Mouse (Mus musculus) stomach, embryonic 15.5 days (tissue): ENCODE data around the gene Hoxc5. TPM values are rescaled to one million over a fixed set of nuclear protein-coding genes. Genes with fewer than 3 reads are reported as not detected.

ENCODE experiments used
- ATAC-seq: fragments of 200-750 bp; cut with Nextera tagmentation; 2 replicates; pipeline ENCODE4 v1.8.0; 2017; ENCODE audit warnings: low read depth, moderate number of reproducible peaks, moderate TSS enrichment; ENCODE audit not compliant: insufficient read depth, low FRiP score
- H3K27ac ChIP-seq: fragments of 300-500 bp; sonication (generic); 2 replicates; pipeline ENCODE4 v1.5.1; 2015; ENCODE audit warnings: mild to moderate bottlenecking, inconsistent platforms
- H3K27me3 ChIP-seq: fragments of 300-500 bp; sonication (generic); replicated peaks from 2 replicates; pipeline ENCODE4 v1.6.1; 2015; ENCODE audit warnings: inconsistent platforms
- H3K36me3 ChIP-seq: fragments of 300-500 bp; sonication (generic); 2 replicates; pipeline ENCODE4 v1.6.1; 2015; ENCODE audit warnings: inconsistent platforms
- H3K4me1 ChIP-seq: fragments of 300-500 bp; sonication (generic); 2 replicates; pipeline ENCODE4 v1.6.1; 2015; ENCODE audit warnings: inconsistent platforms
- H3K4me2 ChIP-seq: fragments of 300-500 bp; sonication (generic); 2 replicates; pipeline ENCODE4 v1.6.1; 2015; ENCODE audit warnings: mild to moderate bottlenecking, inconsistent platforms
- H3K4me3 ChIP-seq: fragments of 300-500 bp; sonication (generic); replicated peaks from 2 replicates; pipeline ENCODE4 v1.5.1; 2015; ENCODE audit warnings: inconsistent platforms
- H3K9ac ChIP-seq: fragments of 300-500 bp; sonication (generic); 2 replicates; pipeline ENCODE4 v1.6.1; 2015; ENCODE audit warnings: inconsistent platforms
- H3K9me3 ChIP-seq: fragments of 300-500 bp; sonication (generic); 2 replicates; pipeline ENCODE4 v1.6.1; 2016; ENCODE audit warnings: inconsistent platforms
- WGBS: fragments of 180-500 bp; shearing (Covaris S2); methylation state at CpG from one replicate; pipeline ENCODE4 v1.1.7; 2015; 5-methylcytosine and 5-hydroxymethylcytosine counted together
- polyA plus RNA-seq: library from polyadenylated mRNA; unstranded; fragments of >200 nt; fragmentation: Nextera tagmentation; extraction: Ambion mirVana; gene quantifications from 2 replicates; pipeline ENCODE4 v1.2.1, GENCODE M21; 2015

The Hoxc5 gene
- polyA plus RNA-seq, 1 experiment from 2014 or later = 16.2 TPM

- peak overlapping the region; percentile 44 for H3K4me3 ChIP-seq
- 0 out of 2 replicates have a peak overlapping the region, but pooled peaks have one; percentile 13 for H3K9ac ChIP-seq
- peak overlapping the region; percentile 86 for H3K4me2 ChIP-seq
- under 1% methylated on average over 33 of the region's 33 CpGs for WGBS
- H3K27ac ChIP-seq = peak overlapping the region; percentile 23
- peak; percentile 63 for ATAC-seq
- peaks cover 95% of the 10 kb centered on the region for H3K27me3 ChIP-seq
- no peaks in the 10 kb centered on the region for H3K36me3 ChIP-seq
- no peaks in the 10 kb centered on the region for H3K9me3 ChIP-seq
- H3K4me1 ChIP-seq = peaks cover 15% of the 10 kb centered on the region
Measured at GRCm38 (mm10) chr15:102999183-102999831, 32.1 kb downstream of the Hoxc5 start.

DNA sequence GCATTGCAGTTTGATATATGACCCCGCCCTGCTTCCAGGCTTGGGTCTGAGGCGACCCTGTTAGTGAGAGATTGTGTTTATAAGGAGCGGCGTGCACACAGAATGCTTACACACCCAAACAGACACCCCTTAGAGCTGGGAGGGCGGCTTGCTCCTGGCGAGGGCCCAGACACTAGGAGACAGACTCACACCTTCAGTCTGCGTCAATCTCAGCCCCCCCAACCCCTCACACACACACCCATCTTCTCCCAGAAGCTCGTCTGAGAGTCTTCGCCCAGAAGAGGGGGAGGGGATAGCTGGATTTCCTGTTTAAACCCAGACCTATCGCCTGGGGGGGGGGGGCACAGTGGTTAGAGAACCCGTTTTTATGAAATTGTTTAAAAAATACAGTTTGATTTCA is 32.7 kb downstream of the Hoxc5 start:
- H3K27me3 ChIP-seq = peaks cover 96% of the 10 kb centered on the region
- H3K4me3 ChIP-seq = peak overlapping the region; percentile 44; the same call in 1 of the 2 replicates
- no peaks in the 10 kb centered on the region for H3K9me3 ChIP-seq
- no peak overlapping the region for H3K9ac ChIP-seq
- ATAC-seq = no peak; the same call in 1 of the 2 replicates
- H3K36me3 ChIP-seq = no peaks in the 10 kb centered on the region
- peak overlapping the region; percentile 23 for H3K27ac ChIP-seq
- H3K4me1 ChIP-seq = peaks cover 15% of the 10 kb centered on the region
- H3K4me2 ChIP-seq = peak overlapping the region; percentile 86
- 11% methylated on average over 11 of the region's 11 CpGs for WGBS

DNA sequence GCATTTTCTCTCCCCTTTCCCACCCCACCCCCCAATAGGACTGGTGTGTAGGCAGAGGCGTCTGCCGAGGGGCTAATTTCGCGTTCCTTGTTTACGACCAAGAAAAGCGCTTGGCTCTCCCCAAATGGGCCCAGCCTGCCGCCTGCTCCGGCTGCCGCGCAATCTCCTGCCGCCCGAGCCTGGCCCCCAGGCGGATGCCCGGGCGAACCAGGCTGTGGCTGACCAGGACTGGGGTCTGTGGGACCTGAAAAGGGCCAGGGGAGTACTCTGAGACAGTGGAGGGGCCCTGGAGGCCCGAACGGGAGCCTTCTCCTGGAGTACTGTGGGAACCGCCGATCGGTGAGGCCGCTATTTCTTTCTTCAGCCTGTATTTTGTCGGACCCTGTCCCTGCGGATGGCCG is 33.3 kb downstream of the Hoxc5 start:
- Histone ChIP-seq H3K4me1 (peaks cover 15% of the 10 kb centered on the region), H3K27ac (no peak overlapping the region), H3K27me3 (peaks cover 95% of the 10 kb centered on the region), H3K9ac (no peak overlapping the region), H3K36me3 (no peaks in the 10 kb centered on the region), H3K4me2 (peak overlapping the region; percentile 86), H3K4me3 (peak overlapping the region; percentile 44; the same call in 1 of the 2 replicates), H3K9me3 (no peaks in the 10 kb centered on the region)
- WGBS = 8% methylated on average over 24 of the region's 24 CpGs
- no peak for ATAC-seq

DNA sequence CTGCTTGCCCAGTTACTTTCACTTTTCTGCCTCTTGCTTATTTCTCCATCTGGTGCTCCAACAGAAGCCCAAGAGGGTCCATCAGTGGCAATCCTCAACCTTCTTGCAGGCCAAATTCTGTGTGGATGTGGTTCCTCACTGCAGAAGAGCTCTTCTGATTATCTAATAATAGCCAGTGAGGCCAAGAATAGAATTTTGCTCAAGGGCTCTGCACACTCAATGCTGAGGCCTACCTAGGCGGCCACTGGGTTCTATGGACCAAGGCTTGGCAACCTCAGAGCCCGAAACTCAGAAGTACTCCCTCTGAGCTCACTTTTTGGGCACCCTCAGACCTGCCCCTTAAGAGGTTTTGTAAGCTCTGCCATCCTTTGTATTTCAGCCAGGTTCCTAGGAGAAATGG is 34.1 kb downstream of the Hoxc5 start:
- peaks cover 94% of the 10 kb centered on the region for H3K27me3 ChIP-seq

DNA sequence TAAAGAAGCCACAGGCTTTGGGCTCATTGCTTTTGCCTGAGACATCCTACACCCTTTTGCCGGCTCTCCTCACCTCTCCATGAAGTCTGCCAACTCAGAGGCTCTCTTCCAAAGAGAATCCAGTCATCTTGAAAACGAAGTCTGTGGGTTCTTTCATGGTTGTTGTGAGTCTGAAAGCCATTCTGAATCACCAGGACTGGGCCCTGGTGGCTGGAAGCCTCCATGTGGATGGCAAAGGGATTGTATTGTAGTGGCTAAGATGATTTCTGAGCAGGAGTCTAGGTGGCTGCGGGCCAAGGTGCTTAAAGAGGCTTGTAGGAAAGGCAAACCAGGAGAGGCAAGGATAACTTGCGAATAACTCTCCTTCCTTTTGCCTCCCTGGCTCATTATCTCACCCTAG is 34.9 kb downstream of the Hoxc5 start:
- H3K4me2 ChIP-seq = no peak overlapping the region
- H3K27me3 ChIP-seq = peaks cover 94% of the 10 kb centered on the region
- peaks cover 15% of the 10 kb centered on the region for H3K4me1 ChIP-seq
- no peaks in the 10 kb centered on the region for H3K36me3 ChIP-seq
- no peak overlapping the region for H3K4me3 ChIP-seq
- ATAC-seq = no peak
- peak overlapping the region; percentile 33 for H3K27ac ChIP-seq
- no peaks in the 10 kb centered on the region for H3K9me3 ChIP-seq
- 29% methylated on average over 4 of the region's 4 CpGs for WGBS
- no peak overlapping the region for H3K9ac ChIP-seq

More for the DNA sequence above, 34.1 kb downstream of the Hoxc5 start:
- H3K4me3 ChIP-seq = no peak overlapping the region
- ATAC-seq = no peak
- no peaks in the 10 kb centered on the region for H3K9me3 ChIP-seq
- no peaks in the 10 kb centered on the region for H3K36me3 ChIP-seq
- H3K27ac ChIP-seq = no peak overlapping the region
- H3K9ac ChIP-seq = no peak overlapping the region
- WGBS = 37% methylated on average over 2 of the region's 2 CpGs
- no peak overlapping the region for H3K4me2 ChIP-seq
- peaks cover 15% of the 10 kb centered on the region for H3K4me1 ChIP-seq

DNA sequence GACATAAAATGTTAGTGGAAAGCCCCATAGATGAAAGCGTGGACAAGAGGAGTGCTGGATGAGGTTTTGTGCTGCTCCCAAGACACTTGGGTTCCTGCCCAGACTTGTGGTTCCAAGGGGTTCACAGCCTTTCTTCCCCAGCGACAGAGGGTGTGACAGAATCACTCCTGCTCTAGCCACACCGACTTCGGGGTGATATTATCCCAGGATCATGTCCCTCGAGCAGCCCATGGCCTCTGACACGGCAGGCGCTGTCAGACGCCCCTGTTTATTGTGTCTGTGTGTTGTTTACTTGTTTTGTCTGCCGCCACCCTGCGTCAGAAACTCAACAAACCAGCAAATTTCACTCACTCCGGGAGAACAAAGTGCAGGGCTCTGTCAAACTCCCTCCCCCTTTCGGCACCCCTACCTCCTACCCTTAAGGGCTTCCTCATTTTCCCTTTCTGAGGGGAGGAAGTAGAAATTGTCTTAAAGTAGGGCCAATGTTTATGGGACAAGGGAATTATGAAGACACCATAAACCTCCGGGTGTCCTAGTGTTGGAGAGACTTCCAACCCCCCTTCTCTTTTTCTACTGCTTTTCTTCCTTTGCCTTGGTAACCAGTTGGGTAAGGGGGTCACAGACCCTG is 35.7 kb downstream of the Hoxc5 start:
- Histone ChIP-seq H3K36me3 (no peaks in the 10 kb centered on the region), H3K9ac (no peak overlapping the region), H3K9me3 (no peaks in the 10 kb centered on the region), H3K27ac (peak overlapping the region; percentile 33), H3K4me1 (peaks cover 15% of the 10 kb centered on the region), H3K4me3 (no peak overlapping the region), H3K27me3 (peaks cover 95% of the 10 kb centered on the region), H3K4me2 (no peak overlapping the region)
- 16% methylated on average over 13 of the region's 13 CpGs for WGBS
- no peak for ATAC-seq

DNA sequence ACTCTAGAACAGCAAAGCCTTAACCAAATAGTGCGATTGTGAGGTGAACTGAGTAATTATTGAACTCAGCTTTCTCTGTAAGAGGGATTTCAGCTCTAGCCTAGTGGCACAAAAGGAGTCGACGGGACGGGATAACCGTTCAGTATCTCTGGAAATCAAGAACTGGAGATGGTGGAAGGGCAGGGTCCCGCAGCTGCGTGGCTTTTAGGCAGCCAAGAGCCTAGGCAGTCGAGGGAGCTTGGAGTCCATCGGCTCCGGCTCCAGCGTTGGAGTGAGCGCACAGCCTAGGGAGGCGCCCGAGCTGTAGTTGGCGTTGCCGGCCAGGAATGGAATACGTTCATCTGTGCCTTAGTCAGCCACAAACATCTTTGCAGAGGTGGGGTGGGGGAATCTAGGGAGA is 38.1 kb downstream of the Hoxc5 start:
- Histone ChIP-seq H3K27me3 (peaks cover 94% of the 10 kb centered on the region), H3K4me3 (no peak overlapping the region), H3K9ac (no peak overlapping the region), H3K9me3 (no peaks in the 10 kb centered on the region), H3K4me1 (0 out of 2 replicates have a peak, but pooled peaks cover under 1% of the 10 kb centered on the region), H3K27ac (peak overlapping the region; percentile 71), H3K36me3 (no peaks in the 10 kb centered on the region), H3K4me2 (no peak overlapping the region)
- ATAC-seq = peak; percentile 41; the same call in 1 of the 2 replicates
- WGBS = 7% methylated on average over 17 of the region's 17 CpGs

DNA sequence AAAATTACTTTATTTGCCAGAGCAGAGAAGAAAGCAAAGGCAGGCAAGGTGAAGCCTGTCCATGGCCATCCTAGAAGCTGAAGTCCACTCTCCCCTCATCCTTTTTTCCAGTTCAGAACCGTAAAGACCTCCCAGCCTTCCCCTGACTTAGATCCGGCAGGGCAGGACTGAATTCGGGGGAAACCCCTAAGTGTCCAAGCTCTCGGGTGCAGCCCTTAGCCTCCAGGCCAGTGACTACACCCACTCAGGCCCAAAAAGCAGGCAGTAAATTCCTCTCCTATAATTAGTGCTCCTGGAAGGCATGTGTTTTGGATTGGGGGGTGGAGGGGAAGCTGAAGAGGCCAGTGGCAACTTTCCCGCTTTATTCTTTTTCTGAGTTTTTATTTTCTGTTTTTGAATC is 38.6 kb downstream of the Hoxc5 start:
- no peaks in the 10 kb centered on the region for H3K9me3 ChIP-seq
- no peak overlapping the region for H3K4me2 ChIP-seq
- ATAC-seq = no peak
- WGBS = 19% methylated on average over 5 of the region's 5 CpGs
- H3K36me3 ChIP-seq = no peaks in the 10 kb centered on the region
- H3K4me3 ChIP-seq = no peak overlapping the region
- H3K27me3 ChIP-seq = peaks cover 93% of the 10 kb centered on the region
- 0 out of 2 replicates have a peak, but pooled peaks cover 4% of the 10 kb centered on the region for H3K4me1 ChIP-seq
- H3K27ac ChIP-seq = peak overlapping the region; percentile 71
- no peak overlapping the region for H3K9ac ChIP-seq

GRCm38 (mm10) chr15:103006326-103006725 is 39.1 kb downstream of the Hoxc5 start:
- 24% methylated on average over 1 of the region's 1 CpGs for WGBS
- no peak for ATAC-seq
- no peak overlapping the region for H3K4me2 ChIP-seq
- H3K4me1 ChIP-seq = peaks cover 7% of the 10 kb centered on the region; the same call in 1 of the 2 replicates
- H3K9me3 ChIP-seq = no peaks in the 10 kb centered on the region
- H3K4me3 ChIP-seq = no peak overlapping the region
- peaks cover 93% of the 10 kb centered on the region for H3K27me3 ChIP-seq
- H3K9ac ChIP-seq = no peak overlapping the region
- no peaks in the 10 kb centered on the region for H3K36me3 ChIP-seq
- peak overlapping the region; percentile 71; the same call in 1 of the 2 replicates for H3K27ac ChIP-seq

DNA sequence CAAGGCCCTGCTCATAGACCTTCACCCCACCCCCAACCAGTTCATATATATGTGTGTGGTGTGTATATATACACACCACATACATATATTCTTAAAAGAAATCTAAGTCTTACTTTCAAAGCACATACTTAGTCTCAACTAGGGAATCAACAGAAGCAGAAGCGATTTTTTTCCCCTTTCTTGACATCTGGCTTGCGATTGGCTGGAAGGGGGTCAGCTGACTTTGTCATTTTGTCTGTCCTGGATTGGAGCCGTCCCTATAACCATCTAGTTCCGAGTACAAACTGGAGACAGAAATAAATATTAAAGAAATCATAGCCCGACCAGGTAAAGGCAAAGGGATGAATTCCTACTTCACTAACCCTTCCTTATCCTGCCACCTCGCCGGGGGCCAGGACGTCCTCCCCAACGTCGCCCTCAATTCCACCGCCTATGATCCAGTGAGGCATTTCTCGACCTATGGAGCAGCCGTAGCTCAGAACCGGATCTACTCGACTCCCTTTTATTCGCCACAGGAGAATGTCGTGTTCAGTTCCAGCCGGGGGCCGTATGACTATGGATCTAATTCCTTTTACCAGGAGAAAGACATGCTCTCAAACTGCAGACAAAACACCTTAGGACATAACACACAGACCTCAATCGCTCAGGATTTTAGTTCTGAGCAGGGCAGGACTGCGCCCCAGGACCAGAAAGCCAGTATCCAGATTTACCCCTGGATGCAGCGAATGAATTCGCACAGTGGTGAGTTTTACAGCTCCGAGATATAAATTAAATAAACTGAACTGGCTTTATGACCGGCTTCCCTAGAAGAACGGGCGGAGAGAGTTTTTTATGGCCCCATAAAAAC is 42.2 kb downstream of the Hoxc5 start:
- Histone ChIP-seq H3K9me3 (no peaks in the 10 kb centered on the region), H3K36me3 (no peaks in the 10 kb centered on the region), H3K27ac (peak overlapping the region; percentile 52), H3K9ac (peak overlapping the region; percentile 22; the same call in 1 of the 2 replicates), H3K4me2 (peak overlapping the region; percentile 42), H3K4me3 (peak overlapping the region; percentile 33), H3K4me1 (peaks cover 21% of the 10 kb centered on the region), H3K27me3 (peaks cover 88% of the 10 kb centered on the region)
- WGBS = 2% methylated on average over 27 of the region's 27 CpGs
- ATAC-seq = no peak

DNA sequence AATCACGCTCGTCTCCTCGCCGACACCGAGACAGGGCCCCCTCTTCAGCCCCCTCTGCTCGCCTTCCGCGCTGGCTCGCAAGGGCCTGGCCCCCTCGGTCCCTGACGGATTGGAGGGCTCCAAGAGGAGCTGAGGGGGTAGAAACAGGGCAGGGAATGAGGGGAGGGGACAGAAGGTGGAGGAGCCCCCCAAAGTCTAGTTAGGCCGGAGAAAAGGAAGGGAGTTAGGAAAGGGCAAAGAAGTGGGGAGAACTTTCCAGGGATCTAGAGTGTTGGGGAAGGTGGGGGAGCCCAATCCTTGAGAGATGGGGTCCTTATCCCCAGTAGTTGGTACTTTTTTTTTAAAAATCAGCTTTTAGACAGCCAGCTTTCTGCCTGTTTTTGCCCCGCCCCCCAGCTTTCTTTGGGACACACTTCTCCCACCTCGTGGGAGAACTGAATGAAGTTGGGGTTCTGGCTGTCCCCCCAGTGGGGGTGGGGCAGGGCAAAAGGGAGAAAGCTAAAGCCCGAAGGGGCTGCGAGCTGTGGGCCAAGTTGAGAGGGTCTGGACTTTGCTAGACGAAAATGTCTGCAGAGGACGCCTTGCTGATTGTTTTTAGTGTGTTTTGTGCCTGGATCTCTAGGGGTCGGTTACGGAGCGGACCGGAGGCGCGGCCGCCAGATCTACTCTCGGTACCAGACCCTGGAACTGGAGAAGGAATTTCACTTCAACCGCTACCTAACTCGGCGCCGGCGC is 43.0 kb downstream of the Hoxc5 start:
- Histone ChIP-seq H3K9ac (peak overlapping the region; percentile 22; the same call in 1 of the 2 replicates), H3K4me2 (peak overlapping the region; percentile 42), H3K36me3 (no peaks in the 10 kb centered on the region), H3K27ac (peak overlapping the region; percentile 52), H3K4me3 (peak overlapping the region; percentile 33), H3K27me3 (peaks cover 81% of the 10 kb centered on the region), H3K4me1 (peaks cover 21% of the 10 kb centered on the region), H3K9me3 (no peaks in the 10 kb centered on the region)
- no peak for ATAC-seq
- WGBS = 9% methylated on average over 31 of the region's 31 CpGs
